Mouse (Mus musculus) liver, embryonic 11.5 days (tissue): ENCODE measurements around the gene Slc46a3. TPM values are rescaled to one million over a fixed set of nuclear protein-coding genes. Genes with fewer than 3 reads are reported as not detected.

Experiments used
- ATAC-seq: fragments of 200-750 bp; cut with Nextera tagmentation; replicated peaks from 2 replicates; pipeline ENCODE4 v1.8.0; 2017; ENCODE audit warnings: moderate number of reproducible peaks, mild to moderate bottlenecking, moderate TSS enrichment, moderate library complexity; ENCODE audit not compliant: low FRiP score
- DNase-seq: peaks from one replicate; pipeline ENCODE4 v3.0.0-alpha.2; 2017; ENCODE audit warnings: low spot score
- H3K27ac ChIP-seq: fragments of 300-500 bp; sonication (generic); 2 replicates; pipeline ENCODE4 v1.5.1; 2014; ENCODE audit warnings: mild to moderate bottlenecking, low read depth, low read length, control low read depth
- H3K27me3 ChIP-seq: fragments of 300-500 bp; sonication (generic); replicated peaks from 2 replicates; pipeline ENCODE4 v1.6.1; 2014; ENCODE audit warnings: low read length, mixed read lengths; ENCODE audit not compliant: control insufficient read depth, insufficient read depth
- H3K36me3 ChIP-seq: fragments of 300-500 bp; sonication (generic); 2 replicates; pipeline ENCODE4 v1.6.1; 2014; ENCODE audit warnings: mild to moderate bottlenecking, low read length, moderate library complexity, mixed read lengths; ENCODE audit not compliant: control insufficient read depth, insufficient read depth
- H3K4me1 ChIP-seq: fragments of 300-500 bp; sonication (generic); replicated peaks from 2 replicates; pipeline ENCODE4 v1.6.1; 2014; ENCODE audit warnings: low read length, mixed read lengths; ENCODE audit not compliant: control insufficient read depth, insufficient read depth
- H3K4me2 ChIP-seq: fragments of 300-500 bp; sonication (generic); 2 replicates; pipeline ENCODE4 v1.6.1; 2014; ENCODE audit warnings: mild to moderate bottlenecking, control low read depth, moderate library complexity
- H3K4me3 ChIP-seq: fragments of 300-500 bp; sonication (generic); 2 replicates; pipeline ENCODE4 v1.5.1; 2014; ENCODE audit warnings: low read depth, low read length, control low read depth
- H3K9ac ChIP-seq: fragments of 300-500 bp; sonication (generic); 2 replicates; pipeline ENCODE4 v1.6.1; 2014; ENCODE audit warnings: low read depth, low read length, control low read depth
- H3K9me3 ChIP-seq: fragments of 300-500 bp; sonication (generic); 2 replicates; pipeline ENCODE4 v1.6.1; 2016; ENCODE audit warnings: low read length, inconsistent platforms, mixed read lengths; ENCODE audit not compliant: control insufficient read depth
- WGBS: fragments of 180-500 bp; shearing (Covaris S2); extraction: QIAGEN DNeasy Blood & Tissue Kit; methylation state at CpG from one replicate; pipeline ENCODE4 v1.1.7; 2014; 5-methylcytosine and 5-hydroxymethylcytosine counted together
- polyA plus RNA-seq: library from polyadenylated mRNA; unstranded; fragments of >200 nt; fragmentation: Nextera tagmentation; extraction: Ambion mirVana; gene quantifications from 2 replicates; pipeline ENCODE4 v1.2.1, GENCODE M21; 2014

The Slc46a3 gene
- polyA plus RNA-seq, 1 experiment from 2014 or later, result 14.1 TPM

DNA sequence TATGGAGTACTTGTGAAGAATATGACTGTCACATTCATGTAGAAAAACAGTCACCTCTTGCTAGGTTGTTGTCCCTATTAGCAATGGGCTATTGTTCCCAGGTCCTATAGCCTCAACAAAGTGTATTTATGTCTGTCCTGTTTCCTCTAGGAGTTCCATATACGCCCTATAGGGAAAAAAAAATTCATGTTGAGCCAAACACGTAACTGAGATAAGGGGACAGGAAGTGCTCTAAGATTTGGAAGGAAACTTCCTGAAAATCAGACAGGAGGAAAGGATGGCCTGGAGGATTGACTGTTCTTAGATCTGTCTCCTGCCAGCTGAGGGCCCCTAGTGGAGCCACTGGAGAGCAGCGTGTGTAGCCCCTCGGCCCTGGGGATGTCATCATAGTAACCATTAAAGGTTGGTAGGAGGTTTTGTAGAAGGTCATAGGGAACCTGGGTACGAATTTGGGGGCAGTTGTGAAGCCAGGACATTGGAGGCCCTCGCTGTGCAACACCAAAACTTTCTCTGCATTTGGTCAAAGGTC, 20.5 kb upstream of the Slc46a3 start:
- Histone ChIP-seq H3K4me1 (peaks cover 4% of the 10 kb centered on the region; the same call in 1 of the 2 replicates), H3K9ac (no peak overlapping the region), H3K4me3 (no peak overlapping the region), H3K27ac (no peak overlapping the region), H3K36me3 (no peaks in the 10 kb centered on the region), H3K27me3 (no peaks in the 10 kb centered on the region), H3K4me2 (no peak overlapping the region), H3K9me3 (no peaks in the 10 kb centered on the region)
- DNase-seq (no peak), ATAC-seq (no peak)
- 33% methylated on average over 6 of the region's 6 CpGs for WGBS

DNA sequence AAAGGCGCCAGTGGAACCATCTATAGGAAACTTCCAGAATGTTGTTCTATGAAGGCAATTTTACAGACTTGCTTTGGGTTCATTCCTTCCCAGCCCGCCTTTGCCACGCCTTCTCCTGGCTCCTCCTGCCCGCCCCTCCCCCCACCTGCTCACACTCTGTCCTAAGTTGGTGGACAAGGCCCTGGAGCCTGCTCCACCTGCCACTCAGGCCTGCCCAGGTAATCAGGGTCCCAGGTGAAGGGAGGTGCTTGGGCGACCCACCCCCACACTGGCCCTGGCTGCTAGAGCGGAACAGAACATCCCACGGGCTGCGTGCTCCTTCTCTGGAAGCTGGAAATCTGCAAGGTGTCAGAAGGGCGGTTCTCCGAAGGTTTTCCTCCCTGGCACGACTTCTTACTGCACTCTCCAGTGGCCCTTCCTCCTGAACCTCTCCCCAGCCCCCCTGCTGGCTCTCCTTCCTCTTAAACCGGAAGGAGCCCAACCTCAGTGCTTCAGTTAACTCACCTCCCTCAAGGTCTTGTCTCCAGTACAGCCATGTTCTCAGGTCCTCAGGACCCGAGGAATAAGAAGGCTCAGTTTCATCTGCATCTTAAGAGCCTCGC, 18.7 kb upstream of the Slc46a3 start:
- ATAC-seq (no peak), DNase-seq (no peak)
- H3K4me2 ChIP-seq, result 0 out of 2 replicates have a peak overlapping the region, but pooled peaks have one; percentile 12
- H3K27ac ChIP-seq, result no peak overlapping the region
- no peaks in the 10 kb centered on the region for H3K27me3 ChIP-seq
- no peak overlapping the region for H3K9ac ChIP-seq
- H3K4me3 ChIP-seq, result no peak overlapping the region
- 31% methylated on average over 14 of the region's 14 CpGs for WGBS
- H3K4me1 ChIP-seq, result peaks cover 4% of the 10 kb centered on the region; the same call in 1 of the 2 replicates
- H3K9me3 ChIP-seq, result no peaks in the 10 kb centered on the region
- no peaks in the 10 kb centered on the region for H3K36me3 ChIP-seq

DNA sequence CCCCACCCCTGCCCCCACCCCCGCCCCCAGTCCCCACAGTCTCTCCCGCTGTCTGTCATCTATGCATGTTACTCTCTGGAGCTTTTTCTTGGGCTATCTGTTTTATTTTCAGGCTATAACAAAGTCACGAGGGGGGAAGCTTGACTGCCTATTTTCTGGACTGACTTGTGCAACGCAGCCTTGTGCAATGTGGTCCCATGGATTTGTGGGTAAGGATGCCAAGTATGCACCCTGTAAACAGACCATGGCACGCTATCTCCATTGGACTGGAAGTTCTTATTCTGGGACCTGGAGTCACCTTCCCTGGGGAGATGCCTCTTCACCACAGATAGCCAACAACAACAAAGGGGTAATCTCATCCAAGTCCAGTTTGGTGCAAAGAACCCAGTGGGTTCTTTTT, 17.1 kb upstream of the Slc46a3 start:
- H3K27me3 ChIP-seq, result no peaks in the 10 kb centered on the region
- no peak overlapping the region for H3K9ac ChIP-seq
- H3K4me2 ChIP-seq, result no peak overlapping the region
- H3K9me3 ChIP-seq, result no peaks in the 10 kb centered on the region
- H3K4me1 ChIP-seq, result peaks cover 4% of the 10 kb centered on the region; the same call in 1 of the 2 replicates
- ATAC-seq (no peak), DNase-seq (no peak)
- no peaks in the 10 kb centered on the region for H3K36me3 ChIP-seq
- no peak overlapping the region for H3K27ac ChIP-seq
- 74% methylated on average over 5 of the region's 5 CpGs for whole genome bisulfite sequencing
- no peak overlapping the region for H3K4me3 ChIP-seq

DNA sequence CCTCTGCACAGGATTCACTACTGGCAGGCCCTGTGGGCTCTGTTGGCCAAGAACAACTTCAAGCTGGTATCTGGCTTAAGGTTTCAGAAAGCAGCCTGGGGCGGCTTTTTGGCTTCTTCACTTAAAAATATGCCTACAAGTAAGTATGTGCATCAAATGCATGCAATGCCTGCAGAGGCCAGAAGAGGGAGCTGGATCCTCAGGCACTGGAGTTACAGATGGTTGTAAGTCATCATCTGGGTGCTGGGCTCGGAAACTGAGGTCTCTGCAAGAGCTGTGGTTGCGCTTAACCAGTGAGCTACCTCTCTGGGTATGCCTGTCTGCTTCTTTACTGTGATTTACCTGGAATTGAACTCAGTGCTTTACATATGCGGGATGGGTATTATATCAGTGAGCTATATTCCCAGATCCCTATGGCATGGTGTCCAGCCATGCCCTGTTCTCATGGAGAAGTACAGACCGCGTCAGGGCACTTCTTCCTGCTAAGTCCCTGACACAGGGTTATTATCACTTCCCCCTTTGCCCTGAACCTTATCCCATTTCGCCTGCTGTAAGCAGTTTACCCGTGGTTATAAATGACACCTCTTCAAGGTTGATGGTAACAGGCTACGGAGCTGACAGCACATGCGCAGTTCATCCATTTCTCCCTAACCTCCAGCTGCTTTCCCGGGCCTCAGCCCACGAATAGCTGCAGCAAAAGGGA, 16.3 kb upstream of the Slc46a3 start:
- no peak overlapping the region for H3K4me3 ChIP-seq
- H3K9me3 ChIP-seq, result no peaks in the 10 kb centered on the region
- 69% methylated on average over 12 of the region's 12 CpGs for WGBS
- H3K27ac ChIP-seq, result no peak overlapping the region
- H3K4me2 ChIP-seq, result no peak overlapping the region
- no peak overlapping the region for H3K9ac ChIP-seq
- no peak for DNase-seq
- H3K27me3 ChIP-seq, result no peaks in the 10 kb centered on the region
- no peaks in the 10 kb centered on the region for H3K36me3 ChIP-seq
- H3K4me1 ChIP-seq, result peaks cover 4% of the 10 kb centered on the region; the same call in 1 of the 2 replicates
- no peak for ATAC-seq

DNA sequence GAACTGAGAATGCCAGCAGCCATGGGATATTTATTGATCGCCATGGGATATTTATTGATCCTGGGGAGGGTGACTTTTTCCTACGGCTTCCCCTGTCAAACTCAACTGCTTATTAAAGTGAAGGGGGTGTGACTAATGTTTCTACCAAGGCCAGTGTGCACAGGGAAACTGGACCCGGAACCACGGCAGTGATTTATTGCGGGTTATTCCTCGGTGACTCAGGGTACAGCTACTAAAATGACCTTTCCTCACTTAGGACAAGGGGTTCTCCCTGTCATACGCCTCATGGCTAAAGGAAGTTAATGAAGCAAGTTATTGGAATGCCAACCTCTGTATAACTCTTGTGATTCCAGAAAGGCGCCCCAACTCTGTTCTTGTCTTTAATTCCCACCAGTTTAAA, 13.2 kb upstream of the Slc46a3 start:
- DNase-seq, result no peak
- Histone ChIP-seq H3K4me2 (no peak overlapping the region), H3K27ac (no peak overlapping the region), H3K4me3 (no peak overlapping the region), H3K36me3 (no peaks in the 10 kb centered on the region), H3K27me3 (no peaks in the 10 kb centered on the region), H3K4me1 (no peaks in the 10 kb centered on the region), H3K9ac (no peak overlapping the region), H3K9me3 (no peaks in the 10 kb centered on the region)
- no peak for ATAC-seq
- 79% methylated on average over 8 of the region's 8 CpGs for WGBS

DNA sequence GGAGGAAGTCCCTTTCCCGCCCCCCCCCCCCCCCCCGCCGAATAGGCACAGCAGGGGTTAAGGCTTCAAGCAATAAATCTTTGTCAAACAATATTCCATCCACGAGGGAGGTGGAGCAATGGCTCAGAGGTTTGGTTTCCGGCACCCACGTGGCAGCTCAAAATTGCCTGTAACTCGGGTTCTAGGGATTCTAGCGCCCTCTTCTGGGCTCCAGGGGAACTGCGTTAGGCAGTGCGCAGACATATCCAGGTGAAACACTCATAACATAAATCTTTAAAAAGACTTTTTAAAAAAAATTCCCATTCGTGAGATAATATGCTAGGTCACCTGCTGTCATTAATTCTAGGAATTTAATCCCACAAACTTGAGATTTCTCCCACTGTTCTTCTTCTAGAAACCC, 12.5 kb upstream of the Slc46a3 start:
- no peak for DNase-seq
- whole genome bisulfite sequencing, result 55% methylated on average over 11 of the region's 11 CpGs
- no peak overlapping the region for H3K27ac ChIP-seq

DNA sequence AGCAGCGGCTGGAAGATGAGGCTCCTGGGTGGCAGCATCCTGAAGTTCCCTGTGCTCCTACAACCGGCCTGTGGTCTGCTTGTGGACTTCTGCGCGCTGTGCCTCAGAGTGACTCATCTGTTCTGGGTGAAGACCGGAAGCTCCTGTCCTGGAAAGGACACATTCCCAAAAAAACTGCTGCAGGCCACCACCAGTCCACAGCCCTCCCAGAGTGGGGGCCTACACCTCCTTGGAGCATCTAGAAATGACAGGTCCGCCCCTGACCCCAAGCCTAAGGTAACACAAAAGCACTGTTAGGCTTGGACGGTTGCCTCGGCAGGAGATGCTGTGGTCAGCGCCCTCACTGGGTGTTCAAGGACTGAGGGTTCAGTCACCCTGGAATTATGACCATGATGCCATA, 8.6 kb upstream of the Slc46a3 start:
- no peak overlapping the region for H3K9ac ChIP-seq
- H3K27ac ChIP-seq, result no peak overlapping the region
- H3K4me2 ChIP-seq, result no peak overlapping the region
- no peak overlapping the region for H3K4me3 ChIP-seq
- H3K27me3 ChIP-seq, result no peaks in the 10 kb centered on the region
- DNase-seq (no peak), ATAC-seq (no peak; the same call in 1 of the 2 replicates)
- H3K36me3 ChIP-seq, result no peaks in the 10 kb centered on the region
- H3K9me3 ChIP-seq, result no peaks in the 10 kb centered on the region
- peaks cover 6% of the 10 kb centered on the region for H3K4me1 ChIP-seq
- 83% methylated on average over 9 of the region's 9 CpGs for WGBS

More for the DNA sequence above, 12.5 kb upstream of the Slc46a3 start:
- Histone ChIP-seq H3K9me3 (no peaks in the 10 kb centered on the region), H3K4me2 (no peak overlapping the region), H3K4me1 (peaks cover 1% of the 10 kb centered on the region), H3K4me3 (no peak overlapping the region), H3K36me3 (no peaks in the 10 kb centered on the region), H3K9ac (no peak overlapping the region), H3K27me3 (no peaks in the 10 kb centered on the region)
- ATAC-seq, result no peak

DNA sequence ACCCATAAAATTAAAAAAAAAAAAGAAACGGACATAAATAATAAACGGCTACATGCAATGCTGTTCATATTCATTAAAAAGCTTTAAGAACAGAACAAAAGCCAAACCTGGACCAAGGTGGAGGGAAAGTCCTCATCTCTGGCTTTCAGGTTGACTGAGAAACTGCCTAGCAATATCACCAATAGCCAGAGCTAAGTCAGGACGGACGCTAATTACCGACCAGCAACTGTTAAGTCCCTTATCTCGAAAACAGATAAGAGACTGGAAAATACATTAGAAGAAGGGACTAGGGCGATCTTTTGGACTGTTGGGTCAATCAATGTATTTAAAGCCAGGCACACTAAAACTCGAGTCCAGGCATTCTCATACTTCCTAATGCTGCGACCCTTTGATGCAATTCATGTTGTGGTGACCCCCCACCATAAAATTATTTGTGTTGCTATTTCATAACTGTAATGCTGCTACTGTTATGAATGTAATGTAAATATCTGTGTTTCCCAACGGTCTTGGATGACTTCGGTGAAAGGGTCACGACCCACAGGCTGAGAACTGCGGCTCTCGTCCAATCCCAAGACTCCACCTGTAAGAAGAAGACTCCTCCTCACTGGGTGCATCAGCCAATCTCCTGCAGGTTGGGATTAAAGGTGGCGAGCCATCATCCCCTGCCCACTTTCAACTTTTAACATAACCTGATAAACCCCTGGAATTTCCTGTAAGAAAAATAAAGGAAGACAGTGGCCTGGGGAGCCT, 7.6 kb upstream of the Slc46a3 start:
- no peaks in the 10 kb centered on the region for H3K27me3 ChIP-seq
- H3K27ac ChIP-seq, result no peak overlapping the region
- DNase-seq (no peak), ATAC-seq (no peak)
- no peak overlapping the region; the same call in 1 of the 2 replicates for H3K4me2 ChIP-seq
- no peak overlapping the region for H3K4me3 ChIP-seq
- WGBS, result 60% methylated on average over 15 of the region's 15 CpGs
- H3K9ac ChIP-seq, result no peak overlapping the region
- peaks cover 6% of the 10 kb centered on the region for H3K4me1 ChIP-seq
- H3K36me3 ChIP-seq, result no peaks in the 10 kb centered on the region
- H3K9me3 ChIP-seq, result no peaks in the 10 kb centered on the region
